Mouse (Mus musculus) heart, embryonic 14.5 days (tissue): ENCODE measurements around the gene Defb43. TPM values are rescaled to one million over a fixed set of nuclear protein-coding genes. Genes with fewer than 3 reads are reported as not detected.

Source experiments
- ATAC-seq: fragments of 200-750 bp; cut with Nextera tagmentation; 2 replicates; pipeline ENCODE4 v1.8.0; 2017; ENCODE audit warnings: low read depth, moderate TSS enrichment; ENCODE audit not compliant: insufficient number of reproducible peaks, insufficient read depth, low FRiP score
- H3K27ac ChIP-seq, 2 experiments: fragments of 200-500 bp in 1 of 2; fragments of 300-500 bp in 1 of 2; sonication (generic) in 1 of 2; replicated peaks in 1 of 2; 2 replicates each; pipeline ENCODE4 v1.5.1; 2012 to 2014; ENCODE audit warnings: low read depth in 2 of 2, low read length in 2 of 2, control low read depth in 1 of 2, mild to moderate bottlenecking in 1 of 2, mixed read lengths in 1 of 2; ENCODE audit not compliant: control insufficient read depth in 1 of 2, insufficient read depth in 1 of 2
- H3K27me3 ChIP-seq: fragments of 300-500 bp; sonication (generic); 2 replicates; pipeline ENCODE4 v1.6.1; 2014; ENCODE audit warnings: mild to moderate bottlenecking, low read length, control low read depth; ENCODE audit not compliant: control insufficient read depth, insufficient read depth
- H3K36me3 ChIP-seq: fragments of 300-500 bp; sonication (generic); 2 replicates; pipeline ENCODE4 v1.6.1; 2014; ENCODE audit warnings: mild to moderate bottlenecking, control low read depth, low read length, mixed read lengths; ENCODE audit not compliant: control insufficient read depth, insufficient read depth
- H3K4me1 ChIP-seq, 2 experiments: fragments of 200-500 bp in 1 of 2; fragments of 300-500 bp in 1 of 2; sonication (generic) in 1 of 2; 2 replicates each; pipeline ENCODE4 v1.6.1; 2012 to 2014; ENCODE audit warnings: low read length in 2 of 2, control low read depth in 1 of 2, mixed read lengths in 1 of 2; ENCODE audit not compliant: control insufficient read depth in 2 of 2, insufficient read depth in 2 of 2
- H3K4me2 ChIP-seq: fragments of 300-500 bp; sonication (generic); 2 replicates; pipeline ENCODE4 v1.6.1; 2014; ENCODE audit warnings: mild to moderate bottlenecking, low read length
- H3K4me3 ChIP-seq, 2 experiments: fragments of 200-500 bp in 1 of 2; fragments of 300-500 bp in 1 of 2; sonication (generic) in 1 of 2; 2 replicates each; pipeline ENCODE4 v1.5.1; 2012 to 2014; ENCODE audit warnings: low read length in 2 of 2, mild to moderate bottlenecking in 2 of 2, control low read depth in 1 of 2, low read depth in 1 of 2, moderate library complexity in 1 of 2; ENCODE audit not compliant: control insufficient read depth in 1 of 2, insufficient read depth in 1 of 2
- H3K9ac ChIP-seq: fragments of 300-500 bp; sonication (generic); 2 replicates; pipeline ENCODE4 v1.6.1; 2014; ENCODE audit warnings: mild to moderate bottlenecking, low read length
- H3K9me3 ChIP-seq: fragments of 300-500 bp; sonication (generic); 2 replicates; pipeline ENCODE4 v1.6.1; 2016; ENCODE audit warnings: low read length, control low read depth; ENCODE audit not compliant: control insufficient read depth
- WGBS: fragments of 180-500 bp; shearing (Covaris S2); extraction: QIAGEN DNeasy Blood & Tissue Kit; methylation state at CpG from one replicate; pipeline ENCODE4 v1.1.7; 2014; 5-methylcytosine and 5-hydroxymethylcytosine counted together
- polyA plus RNA-seq: library from polyadenylated mRNA; unstranded; fragments of >200 nt; fragmentation: Nextera tagmentation; extraction: Ambion mirVana; gene quantifications from 2 replicates; pipeline ENCODE4 v1.2.1, GENCODE M21; 2014

Gene Defb43
- polyA plus RNA-seq, 1 experiment from 2014 or later = not detected

DNA sequence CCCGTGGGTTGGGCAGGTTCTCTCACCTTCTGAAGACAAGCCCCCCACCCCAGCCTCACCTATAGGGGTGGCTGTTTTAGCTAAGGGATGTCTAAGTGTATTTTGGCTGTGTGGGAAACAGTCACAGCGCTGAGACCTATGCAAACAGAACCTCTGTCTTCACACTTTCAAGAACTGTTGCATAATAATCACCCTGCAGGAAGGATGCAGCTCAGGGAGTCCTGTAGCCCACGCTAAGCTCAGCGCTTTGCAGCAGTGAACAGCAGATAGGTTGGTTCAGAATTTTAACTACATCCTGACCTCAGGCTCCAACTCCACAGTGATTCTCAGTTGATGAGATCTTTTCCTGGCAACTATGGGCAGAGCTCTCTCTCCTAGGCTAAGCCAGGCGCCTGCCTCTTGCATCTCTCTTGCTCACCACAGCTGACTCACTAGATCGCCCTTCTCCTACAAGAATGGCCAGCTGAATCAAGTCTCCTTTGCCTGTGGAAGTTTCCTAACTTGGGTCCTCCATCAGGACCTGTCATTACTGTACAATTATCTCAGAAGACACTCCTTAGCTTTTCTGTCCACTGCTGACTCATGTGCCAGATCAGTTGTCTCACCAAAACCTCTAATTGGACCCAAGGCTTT is 9.1 kb downstream of the Defb43 start:
- Histone ChIP-seq H3K4me3 (no peak overlapping the region), H3K4me2 (no peak overlapping the region), H3K27me3 (0 out of 2 replicates have a peak, but pooled peaks cover 3% of the 10 kb centered on the region), H3K27ac (no peak overlapping the region), H3K36me3 (no peaks in the 10 kb centered on the region), H3K9ac (no peak overlapping the region), H3K4me1 (peaks cover 2 to 6% of the 10 kb centered on the region in 2 experiments; a peak in 3 of 4 replicates), H3K9me3 (no peaks in the 10 kb centered on the region)
- WGBS = 42% methylated on average over 6 of the region's 6 CpGs
- ATAC-seq = no peak

DNA sequence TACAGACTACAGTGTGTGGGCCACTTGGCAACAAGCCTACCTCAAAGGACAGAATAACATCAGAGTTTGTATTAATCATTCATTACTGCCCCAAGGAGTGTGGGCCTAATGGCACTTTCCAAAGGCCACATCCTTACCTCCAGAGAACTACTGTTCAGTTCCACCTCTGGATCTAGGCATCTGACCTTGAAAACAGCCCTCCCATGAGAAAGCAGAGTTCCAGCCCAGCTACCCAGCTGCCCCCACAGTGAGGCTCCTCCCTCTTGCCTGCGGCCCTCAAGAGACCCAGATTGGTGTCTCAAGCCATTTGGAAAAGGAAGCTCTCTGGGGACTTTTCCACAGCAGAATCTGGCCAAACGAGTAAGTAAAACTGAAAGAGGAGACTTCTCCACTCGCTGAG is 35.1 kb downstream of the Defb43 start, which contains the start of gene Defb42:
TSS of gene Defb42 (plus strand) at position 301 of the 400 bp plus-strand sequence.
- no peaks in the 10 kb centered on the region for H3K4me1 ChIP-seq
- no peaks in the 10 kb centered on the region for H3K27me3 ChIP-seq
- H3K4me2 ChIP-seq = no peak within 1 kb of the TSS
- ATAC-seq = no peak
- no peaks in the 10 kb centered on the region for H3K9me3 ChIP-seq
- WGBS = 64% methylated on average over 3 of the region's 3 CpGs
- no peak within 1 kb of the TSS for H3K27ac ChIP-seq
- H3K36me3 ChIP-seq = no peaks in the 10 kb centered on the region
- no peak within 1 kb of the TSS for H3K4me3 ChIP-seq
- H3K9ac ChIP-seq = no peak within 1 kb of the TSS

DNA sequence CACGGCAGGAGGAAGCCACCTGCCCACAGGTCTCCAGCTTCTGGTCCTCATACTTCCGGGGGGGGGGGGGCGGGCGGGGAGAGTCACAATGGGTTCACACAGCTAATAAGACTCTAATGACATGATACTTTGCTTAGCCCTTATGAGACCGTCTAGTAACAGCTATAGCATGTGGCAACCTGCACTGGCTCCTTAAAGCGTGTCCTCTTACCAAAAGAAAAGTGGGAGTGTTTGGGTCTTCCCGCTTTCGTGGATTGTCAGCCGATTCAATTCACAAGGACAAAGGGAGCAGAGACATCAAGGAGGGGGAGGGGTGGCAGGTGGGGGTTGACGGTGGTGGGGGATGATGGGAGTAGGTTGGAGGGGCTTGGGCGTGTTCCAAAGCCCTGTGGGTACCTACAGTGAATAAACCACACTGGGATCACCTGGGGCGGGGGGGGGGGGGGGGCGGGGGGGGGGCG is 38.4 kb downstream of the Defb43 start, which contains the start of gene Defb30:
TSS of gene Defb30 (minus strand) at position 51 of the 461 bp plus-strand sequence.
- Histone ChIP-seq H3K4me1 (peaks cover 8 to 14% of the 10 kb centered on the region in 2 experiments), H3K4me2 (no peak within 1 kb of the TSS), H3K4me3 (no peak within 1 kb of the TSS), H3K27ac (no peak within 1 kb of the TSS), H3K9me3 (no peaks in the 10 kb centered on the region), H3K36me3 (no peaks in the 10 kb centered on the region), H3K9ac (no peak within 1 kb of the TSS), H3K27me3 (no peaks in the 10 kb centered on the region)
- ATAC-seq = no peak
- WGBS = 78% methylated on average over 11 of the region's 14 CpGs

DNA sequence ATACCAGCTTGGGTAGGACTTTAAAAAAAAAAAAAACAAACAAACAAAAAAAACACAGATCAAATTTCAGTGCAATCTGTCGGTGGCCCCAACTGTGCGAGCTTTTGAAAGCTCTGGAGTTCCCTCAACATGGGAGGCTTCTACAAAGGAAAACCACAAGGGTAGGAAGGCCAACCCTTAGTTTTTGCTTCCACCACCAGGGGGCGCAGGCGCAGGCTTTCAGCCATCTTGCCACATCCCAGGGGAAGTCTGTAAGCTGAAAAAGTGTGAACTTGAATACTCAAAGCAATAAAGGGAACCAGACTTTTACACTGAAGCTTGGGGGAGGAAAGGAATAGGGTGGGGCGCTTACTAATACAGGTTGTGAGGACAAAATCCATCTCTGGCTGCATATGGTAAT is 39.2 kb downstream of the Defb43 start:
- H3K4me2 ChIP-seq = no peak overlapping the region
- H3K36me3 ChIP-seq = no peaks in the 10 kb centered on the region
- peaks cover 16 to 22% of the 10 kb centered on the region in 2 experiments for H3K4me1 ChIP-seq
- H3K27ac ChIP-seq = no peak overlapping the region
- H3K9ac ChIP-seq = no peak overlapping the region
- ATAC-seq = no peak
- no peaks in the 10 kb centered on the region for H3K9me3 ChIP-seq
- no peaks in the 10 kb centered on the region for H3K27me3 ChIP-seq
- no peak overlapping the region for H3K4me3 ChIP-seq
- 35% methylated on average over 5 of the region's 5 CpGs for WGBS

DNA sequence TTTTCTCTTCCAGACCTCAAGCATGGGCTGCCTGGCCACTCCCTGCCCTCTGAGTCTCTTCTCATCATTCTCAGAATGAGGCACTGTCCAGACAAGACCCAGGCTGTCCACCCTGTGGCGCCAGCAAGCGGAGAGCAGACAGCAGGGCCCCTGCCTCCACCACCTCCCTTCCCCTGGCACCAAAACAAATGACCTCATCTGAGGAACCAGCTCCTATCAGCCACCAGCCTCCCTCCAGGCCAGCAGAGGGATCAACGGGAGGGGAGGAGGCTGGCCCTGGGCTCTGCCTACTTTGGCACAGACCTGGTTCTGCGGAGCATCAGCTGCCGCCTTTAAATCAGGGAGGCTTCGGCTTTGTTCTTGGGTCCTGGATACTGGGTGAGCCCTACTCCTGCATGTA is 43.2 kb downstream of the Defb43 start:
- no peaks in the 10 kb centered on the region for H3K36me3 ChIP-seq
- no peaks in the 10 kb centered on the region for H3K9me3 ChIP-seq
- peak overlapping the region; percentile 50 for H3K9ac ChIP-seq
- H3K27me3 ChIP-seq = no peaks in the 10 kb centered on the region
- WGBS = 1% methylated on average over 6 of the region's 6 CpGs
- peaks cover 17 to 25% of the 10 kb centered on the region in 2 experiments for H3K4me1 ChIP-seq
- ATAC-seq = peak; percentile 98
- H3K4me2 ChIP-seq = peak overlapping the region; percentile 46
- H3K4me3 ChIP-seq = no peak overlapping the region
- peak overlapping the region; percentile 78 to 88 for H3K27ac ChIP-seq

DNA sequence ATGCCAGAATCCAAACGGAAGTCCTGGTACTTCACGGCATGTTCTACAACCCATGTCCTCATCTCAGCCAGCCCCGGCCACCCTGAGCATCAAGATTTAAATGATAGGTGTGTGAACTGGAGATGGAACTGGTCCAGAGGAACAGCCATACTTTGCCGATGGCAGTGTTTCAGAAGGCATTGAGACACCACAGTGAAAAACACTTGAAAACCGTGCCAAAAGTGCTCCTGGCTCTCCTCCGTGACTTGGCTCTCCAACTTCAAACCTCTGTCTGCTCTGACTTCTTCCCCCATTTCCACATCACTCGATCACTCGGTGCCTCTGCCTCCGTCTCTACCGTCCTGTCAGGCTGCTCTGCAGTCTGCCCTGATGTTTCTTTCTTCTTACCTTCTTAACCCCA is 48.8 kb downstream of the Defb43 start:
- 29% methylated on average over 10 of the region's 10 CpGs for WGBS
- H3K27ac ChIP-seq = peak overlapping the region in 1 of 2 experiments; percentile 16; a peak in 1 of 4 replicates
- peaks cover 25 to 43% of the 10 kb centered on the region in 2 experiments for H3K4me1 ChIP-seq

DNA sequence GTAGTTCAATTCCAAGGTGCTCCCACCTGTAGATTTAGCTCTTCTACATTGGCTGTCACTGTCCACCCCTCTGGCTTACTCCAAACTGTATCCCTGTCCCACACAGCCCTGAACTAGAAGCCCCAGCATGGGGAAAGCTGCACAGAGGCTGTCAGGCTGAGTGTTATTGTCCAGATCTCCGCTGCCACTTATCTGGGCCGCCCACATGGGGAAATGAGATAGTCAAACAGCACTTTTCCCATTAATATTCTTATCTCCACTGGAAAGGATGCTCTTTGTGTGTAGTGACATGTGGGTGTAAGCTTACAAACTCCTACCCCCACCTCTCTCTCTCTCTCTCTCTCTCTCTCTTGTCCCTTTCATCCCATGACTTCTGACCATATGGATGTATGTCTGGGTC is 50.6 kb downstream of the Defb43 start:
- Histone ChIP-seq H3K4me2 (no peak overlapping the region), H3K27ac (peak overlapping the region; percentile 55 to 60), H3K4me3 (no peak overlapping the region), H3K9me3 (peaks cover 3% of the 10 kb centered on the region; the same call in 1 of the 2 replicates), H3K4me1 (peaks cover 25 to 46% of the 10 kb centered on the region in 2 experiments), H3K9ac (no peak overlapping the region), H3K36me3 (no peaks in the 10 kb centered on the region), H3K27me3 (no peaks in the 10 kb centered on the region)
- peak; percentile 75 for ATAC-seq
- WGBS = 2% methylated on average over 2 of the region's 2 CpGs

More for the DNA sequence above, 48.8 kb downstream of the Defb43 start:
- H3K36me3 ChIP-seq = no peaks in the 10 kb centered on the region
- H3K9ac ChIP-seq = peak overlapping the region; percentile 2; the same call in 1 of the 2 replicates
- H3K27me3 ChIP-seq = no peaks in the 10 kb centered on the region
- no peak overlapping the region for H3K4me3 ChIP-seq
- peak overlapping the region; percentile 18; the same call in 1 of the 2 replicates for H3K4me2 ChIP-seq
- no peak for ATAC-seq
- H3K9me3 ChIP-seq = peaks cover 3% of the 10 kb centered on the region; the same call in 1 of the 2 replicates
